Mouse (Mus musculus): ENCODE data around the gene Bcat1.

The Bcat1 gene

DNA sequence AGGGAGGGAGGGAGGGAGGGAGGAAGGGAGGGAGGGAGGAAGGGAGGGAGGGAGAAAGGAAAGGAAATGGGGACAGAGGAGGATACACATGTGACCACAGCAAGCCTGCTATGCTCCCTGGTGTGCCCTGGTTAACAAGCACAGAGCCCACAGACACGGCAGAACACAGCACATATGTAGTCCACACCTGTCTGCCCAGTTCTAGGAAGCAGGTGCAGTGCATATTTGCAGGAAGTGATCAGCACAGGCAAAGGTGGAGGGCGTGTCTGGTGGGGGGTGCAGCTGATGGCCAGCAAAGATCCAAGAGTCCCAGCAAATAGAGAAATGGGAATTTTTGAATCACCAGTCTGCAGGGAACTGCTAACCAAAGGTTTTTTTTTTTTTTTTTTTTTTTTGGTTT lies 23.3 kb downstream of the Bcat1 start:
- DNase-seq = no peak

DNA sequence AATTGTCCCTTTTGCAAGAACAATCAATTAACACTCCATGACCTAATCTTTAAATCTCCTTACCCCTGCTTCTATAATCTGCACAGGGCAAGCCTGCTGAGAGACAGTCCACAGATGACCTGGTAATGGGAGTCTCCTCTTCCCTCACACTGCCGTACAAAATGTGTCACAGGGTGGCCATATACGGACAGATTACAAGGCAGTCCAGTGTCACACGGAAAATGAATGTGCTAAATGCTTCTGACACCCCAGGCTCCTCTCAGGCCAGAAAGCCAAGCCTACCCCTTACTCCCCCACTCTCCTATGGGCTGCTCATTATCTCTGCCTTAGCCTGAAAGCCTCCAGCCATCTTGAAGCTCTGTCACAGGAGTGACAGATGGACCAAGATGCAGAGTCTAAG lies 25.1 kb downstream of the Bcat1 start:
- no peak for DNase-seq

DNA sequence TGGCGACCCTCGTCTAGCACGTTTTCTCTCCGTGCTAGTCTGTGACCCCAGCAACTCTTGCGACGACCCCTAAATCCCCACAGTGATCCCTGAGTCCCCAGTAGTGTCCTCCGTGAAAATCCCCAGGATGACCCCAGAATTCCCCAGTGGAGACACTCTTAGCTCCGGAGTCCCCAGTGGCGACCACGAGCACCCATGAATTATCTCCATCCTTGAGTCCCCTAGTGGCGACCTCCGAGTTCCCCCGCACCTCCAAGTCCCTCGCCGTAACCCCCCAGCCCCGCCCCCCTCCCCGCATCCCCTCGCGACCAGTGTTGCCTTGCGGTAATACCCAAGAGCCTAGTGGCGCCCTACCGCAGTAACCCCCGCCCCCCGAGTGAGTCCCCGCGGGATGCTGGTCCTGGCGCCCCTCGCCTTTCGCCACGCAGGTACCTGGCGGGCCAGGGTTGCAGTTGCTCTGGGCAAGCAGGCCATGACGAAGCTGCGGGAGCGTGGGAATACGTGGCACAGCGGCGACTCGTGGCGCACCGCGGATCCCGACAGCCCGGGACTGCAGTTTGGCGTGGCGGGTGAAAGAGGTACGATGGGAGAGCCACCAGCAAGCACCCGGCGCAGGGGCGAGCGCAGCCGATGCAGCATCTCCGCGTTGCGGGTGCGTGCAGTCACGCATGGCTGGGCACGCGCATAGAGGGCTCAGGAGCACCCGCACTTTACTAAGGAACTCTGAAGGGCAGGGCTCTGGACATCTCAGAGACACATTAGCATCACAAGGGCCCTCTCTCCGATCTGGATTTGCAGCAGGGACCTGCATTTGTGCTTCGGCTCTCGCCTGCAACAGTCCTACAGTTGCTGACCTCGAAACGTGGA lies 27.6 kb downstream of the Bcat1 start:
- peak; percentile 55 for DNase-seq

DNA sequence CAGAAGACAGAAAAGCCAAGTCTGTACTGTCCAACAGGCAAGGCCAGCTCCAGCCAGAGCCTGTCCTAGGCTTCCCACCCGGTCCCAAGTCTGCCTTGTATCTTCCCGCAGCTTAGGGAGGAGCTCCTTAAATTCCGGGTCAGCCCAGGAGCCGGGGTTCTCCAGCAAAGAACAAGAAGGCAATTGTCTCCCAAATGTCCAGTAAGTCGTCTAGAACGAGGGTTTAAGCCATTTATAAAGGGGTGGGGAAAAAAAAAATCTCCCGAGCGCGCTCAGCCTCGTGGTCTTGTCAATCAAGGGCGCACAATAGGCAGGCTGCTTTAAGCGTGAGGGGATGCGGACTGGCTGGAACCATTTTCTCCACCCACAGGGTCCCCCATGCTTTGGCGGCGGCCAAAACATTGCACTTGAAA lies 28.5 kb downstream of the Bcat1 start:
- peak; percentile 50 for DNase-seq

DNA sequence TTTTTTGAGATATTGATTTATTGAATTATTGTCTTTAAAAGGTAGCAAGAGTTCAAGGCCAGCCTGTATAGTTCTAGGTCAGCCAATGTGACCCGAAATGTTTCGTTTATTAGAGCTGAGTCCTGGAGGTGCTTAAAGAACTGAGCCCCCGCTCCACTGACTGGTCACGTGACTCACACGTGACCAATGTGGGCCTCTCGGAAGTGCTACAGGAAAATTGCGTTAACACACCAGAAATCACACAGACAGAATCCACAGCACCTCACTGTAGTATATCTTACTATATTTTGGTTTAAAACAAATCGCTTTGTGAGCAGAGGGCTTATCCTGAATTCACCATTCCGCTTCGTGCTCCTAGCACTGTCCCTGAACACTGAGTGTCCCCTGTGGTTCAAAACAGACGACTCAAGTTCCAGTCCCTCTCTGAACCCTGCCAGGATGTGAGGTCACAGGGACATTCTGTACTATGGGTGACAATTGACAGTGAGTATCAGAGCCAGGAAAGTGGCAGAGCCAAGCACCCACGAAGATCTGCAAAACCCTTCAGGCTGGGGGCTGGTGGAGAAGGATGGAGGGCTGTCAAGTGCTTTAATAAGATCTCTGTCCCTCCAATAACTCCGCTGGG lies 29.6 kb downstream of the Bcat1 start:
- no peak for DNase-seq

DNA sequence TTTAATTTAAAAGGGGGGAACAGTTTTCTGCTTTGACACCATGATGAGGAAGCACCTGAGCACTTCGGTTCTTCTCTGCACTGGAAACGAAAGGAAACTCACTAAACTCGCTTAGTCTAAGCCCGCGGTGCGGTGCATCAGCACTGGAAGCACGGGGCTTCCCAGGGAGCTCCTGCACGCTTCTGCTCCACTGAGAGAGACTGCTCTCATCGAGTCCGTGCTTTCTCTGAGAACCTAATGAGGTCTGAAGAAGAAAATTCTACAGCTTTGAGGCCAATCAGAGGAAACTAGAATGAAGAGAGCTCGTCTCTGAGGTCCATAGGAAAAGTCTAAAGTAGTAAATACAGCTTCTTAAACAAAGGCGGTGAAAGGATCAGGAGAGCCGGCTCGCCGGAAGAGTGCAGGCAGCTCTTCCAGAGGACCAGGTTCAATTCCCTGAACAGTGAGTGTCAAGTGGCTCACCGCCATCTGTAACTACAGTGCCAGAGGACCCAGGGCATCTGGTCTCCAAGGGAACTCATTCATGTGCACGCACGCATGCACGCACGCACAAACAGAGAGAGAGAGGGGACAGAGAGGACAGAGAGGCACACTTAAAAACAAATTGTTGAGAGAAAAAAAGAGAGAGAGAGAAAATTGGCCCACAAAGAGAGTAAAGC lies 30.9 kb downstream of the Bcat1 start:
- DNase-seq = no peak

DNA sequence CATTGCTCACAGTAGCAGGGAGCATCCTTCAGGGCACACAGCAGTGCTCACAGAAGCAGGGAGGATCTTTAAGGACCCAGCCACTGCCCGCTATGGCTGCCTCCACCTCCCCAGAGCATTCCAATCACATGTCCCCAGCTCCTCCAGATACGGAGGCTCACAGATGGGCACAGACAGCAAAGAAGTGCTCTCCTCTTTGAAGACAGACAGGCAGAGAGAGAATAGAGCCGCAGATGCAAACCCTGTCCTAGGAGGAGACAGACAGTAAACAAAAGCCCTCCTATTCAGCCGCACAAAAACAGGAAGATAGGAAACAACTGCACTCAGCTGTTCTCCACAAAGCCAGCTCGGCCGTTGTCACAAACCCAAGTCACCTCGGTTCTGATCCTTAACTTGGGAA lies 35.3 kb downstream of the Bcat1 start:
- no peak for DNase-seq

DNA sequence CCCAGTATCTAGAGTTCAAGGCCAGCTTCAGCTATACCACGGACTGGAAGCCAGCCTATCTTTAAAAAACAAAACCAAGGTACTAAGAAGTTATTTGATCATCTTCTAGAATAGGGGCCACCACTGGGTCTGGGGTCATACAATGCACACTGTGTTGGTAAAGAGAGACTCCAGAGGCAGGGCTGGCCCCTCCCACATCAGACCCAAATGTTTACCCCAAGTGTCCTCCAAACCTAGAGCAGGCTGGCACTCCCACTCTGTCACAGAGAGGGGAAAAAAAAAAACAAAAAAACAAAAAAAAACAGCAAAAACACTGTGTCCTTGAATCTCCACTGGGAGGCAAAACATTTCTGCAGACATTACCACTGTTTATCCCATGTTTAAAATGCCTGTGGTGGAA lies 38.4 kb downstream of the Bcat1 start:
- no peak for DNase-seq

DNA sequence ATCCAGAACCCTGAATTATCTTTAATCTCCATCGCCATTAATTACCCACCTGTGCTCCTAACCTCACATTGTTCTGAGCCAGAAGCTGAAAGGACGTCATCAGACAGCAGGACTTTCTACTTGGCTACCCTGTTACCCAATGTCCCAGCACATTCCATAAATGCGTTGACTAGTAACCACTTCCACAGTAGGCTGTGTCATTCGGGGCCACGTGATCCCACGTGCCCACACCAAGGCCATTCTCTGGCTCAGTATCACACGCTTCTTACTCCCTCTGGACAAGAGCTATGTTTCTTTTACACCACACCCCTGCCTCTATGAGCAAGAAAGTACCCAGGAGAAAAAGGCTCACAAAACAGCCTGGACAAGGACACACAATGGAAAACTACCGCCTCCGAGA lies 40.6 kb downstream of the Bcat1 start:
- no peak for DNase-seq

DNA sequence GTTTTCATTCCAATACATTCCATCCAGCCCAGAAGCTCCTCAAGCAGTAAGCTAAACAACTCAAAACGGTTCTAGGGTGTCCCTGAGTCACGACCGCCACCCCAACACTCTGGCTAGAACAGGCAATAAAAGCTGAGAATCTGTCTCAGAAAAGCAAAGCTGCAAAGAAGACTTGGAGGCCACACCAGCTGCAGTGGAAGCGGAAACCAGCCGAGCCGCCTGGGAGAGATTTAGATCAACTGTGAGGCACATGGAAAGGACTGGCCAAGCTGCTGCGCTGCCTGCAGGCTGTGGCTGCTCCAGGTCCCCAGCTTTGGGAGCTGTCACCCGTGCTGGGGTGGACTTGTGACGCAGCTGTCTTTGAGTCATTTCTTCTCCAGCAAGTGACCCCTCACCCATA lies 45.4 kb downstream of the Bcat1 start:
- no peak for DNase-seq

DNA sequence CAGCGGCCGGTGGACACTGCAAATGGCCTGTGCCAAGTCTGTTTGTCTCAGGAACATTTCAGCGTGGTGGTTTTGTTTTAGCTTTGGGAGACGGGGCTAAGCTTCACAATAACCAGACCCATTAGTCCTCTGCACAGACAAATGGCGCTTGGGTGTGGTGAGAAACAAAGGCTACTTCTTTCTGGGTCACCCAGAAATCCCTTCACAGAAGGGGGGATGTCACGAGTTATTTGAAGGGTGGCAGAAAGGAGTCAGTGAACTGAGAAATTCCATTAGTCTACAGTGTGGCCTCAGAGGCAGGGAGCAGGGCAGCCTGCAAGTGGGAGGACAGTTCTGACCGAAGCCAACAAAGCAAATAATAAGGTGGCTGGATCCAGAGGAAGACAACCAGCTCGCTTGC lies 52.0 kb downstream of the Bcat1 start:
- no peak for DNase-seq

DNA sequence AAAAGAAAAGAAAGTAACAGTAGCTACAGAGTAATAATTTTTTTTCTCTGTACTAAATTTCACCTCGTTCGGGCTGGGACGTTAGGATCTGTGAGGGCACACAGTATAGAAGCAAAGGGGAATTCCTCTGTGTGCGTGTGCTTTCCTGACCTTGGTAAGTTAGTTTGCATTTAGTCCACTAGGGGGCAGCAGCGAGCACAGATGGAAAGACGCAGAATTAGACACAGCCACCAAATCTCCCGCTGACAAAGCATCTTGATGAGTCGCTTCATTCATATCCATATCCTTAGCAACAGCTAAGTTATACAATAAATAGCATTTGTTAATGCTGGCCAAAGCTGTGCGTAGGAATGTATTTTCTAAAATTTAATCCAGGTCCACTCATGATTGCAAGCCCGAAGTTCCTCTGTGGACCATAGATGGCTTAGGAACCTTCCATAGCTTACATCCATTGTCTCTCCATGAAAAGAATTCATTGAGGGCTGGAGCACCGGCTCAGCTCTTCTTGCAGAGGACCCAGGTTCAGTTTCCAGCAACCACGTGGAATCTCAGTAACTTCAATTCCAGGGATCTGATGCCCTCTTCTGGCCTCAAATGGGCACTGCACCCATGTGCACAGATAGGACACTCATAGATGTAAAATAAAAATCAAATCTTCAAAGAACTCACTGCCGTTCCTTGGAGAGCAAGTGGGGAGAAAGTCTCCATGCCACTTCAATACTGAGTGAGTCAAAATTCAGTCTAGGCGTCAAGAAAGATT lies 52.8 kb downstream of the Bcat1 start:
- peak; percentile 57 for DNase-seq

DNA sequence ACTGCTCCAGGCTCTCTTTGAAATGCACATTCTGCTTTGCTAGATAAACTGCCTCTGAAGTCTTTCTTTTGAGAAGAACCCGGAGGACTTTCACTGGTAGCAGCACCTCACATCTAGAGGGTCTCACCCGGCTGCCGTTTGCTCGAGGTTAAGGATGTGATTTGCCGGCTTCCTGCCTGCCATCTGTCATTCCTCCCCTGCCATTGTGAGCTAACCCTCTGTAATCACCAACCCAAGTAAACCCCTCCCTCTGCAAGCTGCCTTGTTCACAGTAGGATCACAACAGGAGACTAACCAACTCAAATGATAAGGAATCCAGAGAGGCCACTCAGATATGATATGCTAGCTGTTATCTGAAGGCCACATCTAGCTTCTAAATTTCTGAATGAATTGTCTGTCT lies 53.6 kb downstream of the Bcat1 start:
- no peak for DNase-seq

DNA sequence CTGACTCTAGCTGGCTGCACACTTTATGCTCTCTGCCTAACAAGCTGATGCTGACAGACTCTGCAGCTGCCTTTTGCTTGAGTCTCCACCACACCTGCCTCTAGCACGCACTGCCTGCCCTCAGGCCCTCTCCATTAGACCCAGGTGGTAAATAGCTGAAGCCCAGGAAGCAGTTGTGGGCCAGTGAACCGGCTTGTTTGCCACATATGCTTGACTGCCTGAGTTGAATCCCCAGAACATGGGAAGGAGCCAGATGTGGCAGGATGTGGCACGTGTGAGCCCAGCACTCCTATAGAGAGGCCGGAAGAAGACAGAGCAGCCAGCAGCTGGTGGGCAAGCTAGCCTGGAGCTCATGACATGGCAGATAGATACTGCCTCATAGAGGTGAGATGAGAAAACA lies 55.4 kb downstream of the Bcat1 start:
- DNase-seq = no peak

DNA sequence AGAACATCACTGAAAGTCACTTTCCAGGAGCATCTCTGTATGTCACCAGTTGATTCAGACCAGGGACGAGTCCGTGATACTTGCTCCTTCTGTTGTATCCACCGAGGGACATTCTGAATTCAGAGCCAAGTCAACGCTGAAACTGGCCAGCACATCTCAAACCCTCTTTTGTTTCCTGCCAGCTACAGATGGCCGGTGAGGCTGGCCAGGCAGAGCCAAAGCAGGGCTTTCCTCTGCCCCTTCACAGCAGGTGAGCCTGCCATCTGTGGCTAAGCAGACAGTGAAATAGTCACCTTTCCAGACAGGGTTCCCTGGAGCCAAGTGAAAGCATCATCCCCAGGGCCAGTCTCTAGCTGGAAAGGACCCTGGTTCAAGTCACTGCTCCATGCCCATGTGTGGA lies 57.7 kb downstream of the Bcat1 start:
- DNase-seq = no peak

DNA sequence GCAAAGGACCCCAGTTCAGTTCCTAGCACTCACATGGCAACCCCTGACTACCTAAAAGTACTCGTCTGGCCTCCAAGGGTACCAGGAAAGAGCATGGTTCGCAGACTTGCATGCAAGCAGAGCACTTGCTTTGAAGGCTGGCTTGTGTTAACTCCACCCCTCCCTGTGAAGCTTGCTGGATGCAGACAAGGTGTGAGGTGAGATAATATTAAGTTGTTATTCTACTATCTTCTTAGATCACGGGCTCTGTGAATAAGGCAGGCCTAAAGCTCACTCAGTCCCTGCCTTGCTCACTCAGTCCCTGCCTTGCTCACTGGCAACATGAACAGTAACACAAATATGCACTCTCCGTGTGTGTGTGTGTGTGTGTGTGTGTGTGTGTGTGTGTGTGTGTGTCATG lies 58.5 kb downstream of the Bcat1 start:
- no peak for DNase-seq

DNA sequence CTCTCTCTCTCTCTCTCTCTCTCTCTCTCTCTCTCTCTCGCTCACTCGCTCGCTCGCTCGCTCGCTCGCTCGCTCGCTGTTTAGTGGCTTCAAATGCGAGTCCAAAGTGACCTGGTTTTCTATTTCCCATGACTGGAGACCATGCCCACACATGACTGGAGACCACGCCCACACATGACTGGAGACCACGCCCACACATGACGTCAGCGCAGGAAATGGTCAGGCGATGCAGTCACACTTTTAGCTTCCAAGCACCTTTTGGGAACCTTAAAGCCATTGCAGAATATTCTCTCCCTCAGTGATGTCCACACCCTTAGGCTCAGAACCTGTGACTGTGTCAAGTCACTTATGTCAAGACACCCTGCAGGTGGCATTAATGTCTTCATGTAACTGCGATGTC lies 59.3 kb downstream of the Bcat1 start:
- no peak for DNase-seq

DNA sequence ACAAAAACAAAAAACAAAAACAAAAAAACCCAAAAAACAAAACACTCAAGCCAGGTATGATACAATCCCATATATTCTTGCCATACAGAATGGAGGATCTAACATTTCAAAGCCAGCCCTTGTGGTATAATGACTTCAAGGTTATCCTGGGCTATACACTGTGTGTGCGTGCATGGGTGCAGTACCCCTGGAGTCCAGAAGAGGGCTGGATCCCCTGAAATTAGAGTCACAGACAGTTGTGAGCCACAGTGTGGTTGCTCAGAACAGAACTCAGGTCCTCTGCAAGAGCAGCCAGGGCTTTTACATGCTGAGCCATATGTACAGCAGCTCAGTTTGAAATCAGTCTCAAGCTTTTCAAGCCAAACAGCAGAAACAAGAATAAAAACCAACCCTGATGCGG lies 61.0 kb downstream of the Bcat1 start:
- no peak for DNase-seq

DNA sequence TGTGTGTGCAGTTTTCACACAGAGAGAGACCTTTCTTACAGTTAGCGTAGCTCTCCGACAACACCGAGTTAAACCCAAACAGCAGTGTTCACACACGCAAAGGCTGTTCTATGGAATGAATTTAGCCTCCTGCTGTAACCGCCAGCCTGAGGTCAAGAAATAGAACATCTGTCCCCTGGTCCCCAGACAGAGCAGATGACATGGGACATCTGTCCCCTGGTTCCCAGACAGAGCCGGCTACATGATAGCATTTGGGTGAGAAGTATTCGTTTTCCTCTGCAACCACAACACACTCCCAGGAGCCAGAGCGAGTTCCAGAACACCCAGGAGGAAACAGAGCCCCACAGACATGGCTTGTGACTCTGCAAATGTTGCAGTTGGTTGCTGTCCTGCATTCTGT lies 63.3 kb downstream of the Bcat1 start:
- DNase-seq = no peak

DNA sequence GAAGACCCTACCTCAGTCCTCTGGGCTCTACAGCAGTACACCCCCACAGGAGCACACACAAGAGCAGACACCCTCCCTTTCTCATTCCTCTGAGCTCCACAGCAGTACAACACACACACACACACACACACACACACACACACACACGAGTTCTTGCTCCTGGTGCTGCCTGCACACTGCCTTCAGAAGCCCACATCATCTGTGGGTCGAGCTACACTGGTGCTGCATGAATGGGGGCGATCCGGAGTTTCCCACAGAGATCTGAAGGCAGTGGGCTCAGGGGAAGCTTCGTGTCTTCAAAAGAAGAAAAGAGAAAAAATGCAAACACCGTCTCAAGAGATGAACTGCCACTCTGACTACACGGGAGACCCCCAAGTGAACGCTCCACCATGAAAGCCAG lies 64.8 kb downstream of the Bcat1 start:
- DNase-seq = no peak

DNA sequence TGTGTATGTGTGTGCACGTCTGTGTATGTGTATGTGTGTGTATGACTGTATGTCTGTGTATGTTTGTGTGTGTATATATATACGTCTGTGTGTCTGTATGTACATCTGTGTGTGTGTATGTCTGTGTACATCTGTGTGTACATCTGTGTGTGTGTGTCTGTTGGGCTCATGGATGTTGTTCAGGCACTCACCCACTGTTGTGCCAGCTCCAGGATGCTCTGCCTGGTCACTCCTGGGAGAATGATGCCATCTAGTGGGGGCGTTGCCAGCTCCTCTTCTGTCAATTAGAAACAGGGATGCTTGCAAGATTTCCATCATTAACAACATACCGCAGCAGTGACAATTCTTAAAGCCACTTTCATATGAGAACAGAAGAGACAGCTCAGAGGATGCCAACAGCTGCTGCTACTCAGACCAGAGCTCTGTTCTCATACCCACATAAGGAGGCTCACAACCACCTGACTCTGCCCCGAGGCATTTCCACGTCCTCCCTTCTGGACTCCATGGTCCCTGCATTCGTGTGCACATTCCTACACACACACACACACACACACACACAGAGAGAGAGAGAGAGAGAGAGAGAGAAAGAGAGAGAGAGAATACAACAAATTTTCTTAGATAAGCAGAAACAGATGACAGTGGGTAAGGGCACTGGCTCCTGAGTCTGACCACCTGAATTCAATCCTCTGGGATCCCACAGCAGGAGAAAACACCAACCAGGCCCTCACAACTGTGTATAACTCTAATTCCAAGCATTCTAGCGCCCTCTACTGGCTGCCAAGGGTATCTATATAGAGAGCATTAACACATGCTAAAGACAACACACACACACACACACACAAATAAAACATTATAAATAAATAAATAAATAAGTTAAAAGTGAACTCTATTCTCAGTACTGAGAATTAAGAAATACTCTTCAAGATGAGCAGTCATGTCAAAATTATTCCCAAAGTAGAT lies 65.8 kb downstream of the Bcat1 start:
- peak; percentile 45 for DNase-seq

DNA sequence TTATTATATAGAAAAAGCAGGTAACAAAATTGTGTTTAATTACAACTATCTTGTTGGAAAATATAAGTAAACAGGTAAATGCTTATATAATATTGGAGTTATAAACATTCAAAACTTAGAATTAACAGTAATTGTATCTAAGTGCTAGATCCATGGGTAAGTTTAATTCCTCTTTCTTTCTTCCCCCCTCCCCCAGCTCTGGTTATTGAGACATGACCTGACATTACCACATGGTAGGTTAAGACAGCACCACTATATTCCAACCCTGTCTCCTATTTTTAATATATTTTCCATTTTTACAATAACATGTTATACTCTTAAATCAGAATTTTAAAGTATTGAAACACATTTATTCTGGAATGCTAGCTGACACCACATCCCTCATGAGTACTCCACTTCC lies 72.5 kb downstream of the Bcat1 start:
- no peak for DNase-seq
